Mouse (Mus musculus) embryonic facial prominence, embryonic 15.5 days (tissue): Measurements from ENCODE around the gene Olfr965. TPM values are rescaled to one million over a fixed set of nuclear protein-coding genes. Genes with fewer than 3 reads are reported as not detected.
"Not testable (repeated sequence)": the region's sequence is repeated elsewhere in the genome, so short reads cannot be mapped to it uniquely, and the experiment has no call there.

Experiments used
- ATAC-seq: fragments of 200-750 bp; cut with Nextera tagmentation; 2 replicates; pipeline ENCODE4 v1.8.0; 2017; ENCODE audit warnings: low read depth, moderate TSS enrichment; ENCODE audit not compliant: insufficient number of reproducible peaks, low FRiP score, low TSS enrichment
- H3K27ac ChIP-seq: fragments of 300-500 bp; sonication (generic); replicated peaks from 2 replicates; pipeline ENCODE4 v1.5.1; 2015; ENCODE audit warnings: mild to moderate bottlenecking, inconsistent platforms
- H3K27me3 ChIP-seq: fragments of 300-500 bp; sonication (generic); 2 replicates; pipeline ENCODE4 v1.6.1; 2015; ENCODE audit warnings: inconsistent platforms
- H3K36me3 ChIP-seq: fragments of 300-500 bp; sonication (generic); 2 replicates; pipeline ENCODE4 v1.6.1; 2015; ENCODE audit warnings: mild to moderate bottlenecking, inconsistent platforms
- H3K4me1 ChIP-seq: fragments of 300-500 bp; sonication (generic); 2 replicates; pipeline ENCODE4 v1.6.1; 2015; ENCODE audit warnings: inconsistent platforms
- H3K4me2 ChIP-seq: fragments of 300-500 bp; sonication (generic); replicated peaks from 2 replicates; pipeline ENCODE4 v1.6.1; 2015; ENCODE audit warnings: mild to moderate bottlenecking, inconsistent platforms
- H3K4me3 ChIP-seq: fragments of 300-500 bp; sonication (generic); replicated peaks from 2 replicates; pipeline ENCODE4 v1.5.1; 2015; ENCODE audit warnings: mild to moderate bottlenecking, inconsistent platforms
- H3K9ac ChIP-seq: fragments of 300-500 bp; sonication (generic); 2 replicates; pipeline ENCODE4 v1.6.1; 2015; ENCODE audit warnings: inconsistent platforms
- H3K9me3 ChIP-seq: fragments of 300-500 bp; sonication (generic); replicated peaks from 2 replicates; pipeline ENCODE4 v1.6.1; 2016; ENCODE audit warnings: inconsistent platforms
- WGBS: fragments of 180-500 bp; shearing (Covaris S2); methylation state at CpG from one replicate; pipeline ENCODE4 v1.1.7; 2015; 5-methylcytosine and 5-hydroxymethylcytosine counted together
- polyA plus RNA-seq: library from polyadenylated mRNA; unstranded; fragments of >200 nt; fragmentation: Nextera tagmentation; extraction: Ambion mirVana; gene quantifications from 2 replicates; pipeline ENCODE4 v1.2.1, GENCODE M21; 2015

The Olfr965 gene
- not detected in 2 replicates for polyA plus RNA-seq

DNA sequence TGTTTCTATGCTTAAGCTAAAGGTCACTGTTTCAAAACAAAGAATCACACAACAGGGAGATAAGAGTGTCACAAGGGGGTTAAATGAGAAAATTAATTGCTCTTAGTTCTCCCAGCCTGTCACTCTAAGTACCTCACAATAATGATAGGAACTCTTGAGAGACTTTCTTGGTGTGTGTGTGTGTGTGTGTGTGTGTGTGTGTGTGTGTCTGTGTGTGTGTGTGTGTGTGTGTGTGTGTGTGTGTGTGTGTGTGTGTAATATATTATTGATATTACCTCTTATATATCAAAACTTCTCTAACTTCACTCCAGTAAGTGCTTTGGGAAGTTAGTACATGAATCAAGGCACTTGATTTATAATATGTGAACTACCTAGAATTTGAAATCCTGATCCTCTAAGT is at the start of gene Olfr965:
Gene Olfr965, plus strand, starts transcription at position 301 of the 400 bp plus-strand sequence.
- Histone ChIP-seq H3K9me3 (no peaks in the 10 kb centered on the region), H3K4me3 (no peak within 1 kb of the TSS), H3K4me1 (no peaks in the 10 kb centered on the region), H3K9ac (no peak within 1 kb of the TSS), H3K27ac (no peak within 1 kb of the TSS), H3K27me3 (no peaks in the 10 kb centered on the region), H3K36me3 (no peaks in the 10 kb centered on the region), H3K4me2 (no peak within 1 kb of the TSS)
- no peak for ATAC-seq

DNA sequence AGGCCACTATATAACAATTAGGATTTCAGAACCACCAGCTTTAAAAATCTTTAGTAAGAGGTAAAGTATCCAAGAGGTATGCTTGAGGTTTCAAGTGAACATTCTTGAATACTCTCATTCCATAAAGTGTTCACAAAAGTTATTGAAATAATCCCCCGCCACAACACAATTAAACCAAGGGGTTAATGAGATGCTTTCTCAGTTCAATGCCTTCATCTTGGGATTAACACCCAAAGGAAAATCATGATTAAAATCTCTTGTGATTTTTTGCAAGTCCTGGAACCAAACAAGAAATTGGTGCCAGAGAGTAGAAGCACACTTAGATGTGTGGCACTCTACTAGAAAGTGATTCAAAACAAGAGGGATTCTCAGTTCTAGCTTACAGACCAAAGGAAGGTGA is 44.2 kb upstream of the Olfr965 start, which contains the start of gene Olfr963:
Gene Olfr963, plus strand, starts transcription at position 301 of the 400 bp plus-strand sequence.
- no peaks in the 10 kb centered on the region for H3K27me3 ChIP-seq

DNA sequence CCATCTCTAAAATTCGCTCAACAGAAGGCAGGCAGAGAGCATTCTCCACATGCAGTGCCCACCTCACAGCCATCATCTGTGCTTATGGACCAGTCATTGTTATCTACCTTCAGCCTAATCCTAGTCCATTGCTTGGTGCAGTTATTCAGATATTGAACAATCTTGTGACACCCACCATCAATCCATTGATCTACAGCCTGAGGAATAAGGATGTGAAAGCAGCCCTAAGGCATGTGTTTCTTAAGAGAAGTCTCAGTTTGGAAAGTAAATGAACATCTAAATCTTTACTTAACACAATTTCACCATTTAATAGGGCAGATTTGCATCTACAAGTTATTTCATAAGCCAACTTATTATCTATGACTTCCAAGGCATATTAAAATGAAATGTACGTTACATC is 41.4 kb upstream of the Olfr965 start:
- Histone ChIP-seq H3K4me3 (no peak overlapping the region), H3K36me3 (no peaks in the 10 kb centered on the region), H3K4me2 (no peak overlapping the region), H3K4me1 (no peaks in the 10 kb centered on the region), H3K9me3 (no peaks in the 10 kb centered on the region), H3K27me3 (no peaks in the 10 kb centered on the region), H3K9ac (no peak overlapping the region), H3K27ac (no peak overlapping the region)
- no peak for ATAC-seq
- WGBS, result 74% methylated on average over 2 of the region's 2 CpGs

More for the DNA sequence above, 44.2 kb upstream of the Olfr965 start, which contains the start of gene Olfr963:
- H3K4me2 ChIP-seq, result no peak within 1 kb of the TSS
- no peak within 1 kb of the TSS for H3K4me3 ChIP-seq
- no peak within 1 kb of the TSS for H3K27ac ChIP-seq
- H3K9me3 ChIP-seq, result no peaks in the 10 kb centered on the region
- no peaks in the 10 kb centered on the region for H3K4me1 ChIP-seq
- no peak for ATAC-seq
- no peak within 1 kb of the TSS for H3K9ac ChIP-seq
- H3K36me3 ChIP-seq, result no peaks in the 10 kb centered on the region
- 86% methylated on average over 1 of the region's 1 CpGs for WGBS

DNA sequence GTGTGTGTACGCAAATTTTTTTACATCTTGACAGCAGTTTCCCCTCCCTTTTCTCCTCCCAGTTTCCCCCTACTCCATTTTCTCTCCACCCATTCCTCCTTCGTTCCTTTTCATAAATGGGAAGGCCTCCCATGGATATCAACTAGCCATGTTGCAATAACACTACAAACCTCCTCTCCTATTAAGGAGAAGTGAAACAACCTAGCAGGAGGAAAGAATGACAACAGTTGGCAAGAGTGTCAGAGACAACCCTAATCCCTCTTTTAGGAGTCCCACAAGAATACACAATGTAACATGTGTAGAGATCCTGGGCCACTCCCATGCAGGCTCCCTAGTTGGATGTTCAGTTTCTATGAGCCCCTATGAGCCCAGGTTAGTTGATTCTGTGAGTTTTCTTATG is 36.3 kb upstream of the Olfr965 start:
- Histone ChIP-seq H3K4me1 (no peaks in the 10 kb centered on the region), H3K27ac (no peak overlapping the region), H3K9me3 (no peaks in the 10 kb centered on the region), H3K9ac (no peak overlapping the region), H3K4me3 (no peak overlapping the region), H3K27me3 (no peaks in the 10 kb centered on the region), H3K36me3 (no peaks in the 10 kb centered on the region), H3K4me2 (no peak overlapping the region)
- ATAC-seq, result no peak
- WGBS, result 85% methylated on average over 2 of the region's 2 CpGs

DNA sequence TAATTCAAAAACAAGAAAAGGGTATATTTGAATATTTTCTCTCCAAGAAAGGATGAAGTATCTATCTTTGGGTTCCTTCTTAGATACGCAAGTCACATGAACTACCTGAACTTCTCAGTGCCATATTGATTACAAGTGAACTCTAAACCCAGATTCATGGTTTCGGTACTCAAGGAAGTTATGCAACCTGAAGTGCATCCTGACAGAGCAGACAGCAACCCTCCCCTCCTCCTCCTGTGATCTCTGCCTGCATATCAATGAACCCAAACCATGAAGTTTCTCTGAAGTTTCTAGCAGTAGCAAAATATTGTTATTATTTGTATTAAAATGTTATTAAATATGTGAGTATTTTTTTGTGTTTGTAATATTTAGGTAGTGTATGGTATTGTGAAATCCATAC is 32.6 kb upstream of the Olfr965 start:
- WGBS, result 92% methylated on average over 2 of the region's 2 CpGs
- H3K4me1 ChIP-seq, result no peaks in the 10 kb centered on the region
- no peak for ATAC-seq
- no peak overlapping the region for H3K4me2 ChIP-seq
- no peaks in the 10 kb centered on the region for H3K27me3 ChIP-seq
- H3K27ac ChIP-seq, result no peak overlapping the region
- H3K9me3 ChIP-seq, result no peaks in the 10 kb centered on the region
- H3K4me3 ChIP-seq, result no peak overlapping the region
- no peak overlapping the region for H3K9ac ChIP-seq
- no peaks in the 10 kb centered on the region for H3K36me3 ChIP-seq

DNA sequence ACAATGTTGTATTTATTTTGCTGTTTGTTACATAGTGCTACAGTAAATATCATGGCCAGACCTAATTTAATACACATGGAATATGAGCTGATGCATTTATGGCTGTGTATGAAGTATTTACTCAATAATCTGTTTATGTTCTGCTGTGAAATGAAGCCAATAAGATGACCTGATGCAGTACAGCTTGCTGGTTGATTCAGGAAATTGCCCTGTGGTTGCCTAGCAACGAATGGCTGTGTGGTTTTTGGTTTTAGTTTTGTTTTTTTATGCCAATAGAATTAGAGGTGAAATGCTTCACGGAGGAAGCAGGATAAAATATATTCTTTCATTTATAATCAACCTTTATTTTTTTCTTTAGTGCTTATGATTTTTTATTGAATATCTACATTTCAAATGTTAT is 31.9 kb upstream of the Olfr965 start:
- ATAC-seq, result no peak
- Histone ChIP-seq H3K4me3 (no peak overlapping the region), H3K36me3 (no peaks in the 10 kb centered on the region), H3K27ac (no peak overlapping the region), H3K9ac (no peak overlapping the region), H3K4me2 (no peak overlapping the region), H3K4me1 (no peaks in the 10 kb centered on the region), H3K9me3 (no peaks in the 10 kb centered on the region), H3K27me3 (no peaks in the 10 kb centered on the region)
- WGBS, result 50% methylated on average over 2 of the region's 2 CpGs

DNA sequence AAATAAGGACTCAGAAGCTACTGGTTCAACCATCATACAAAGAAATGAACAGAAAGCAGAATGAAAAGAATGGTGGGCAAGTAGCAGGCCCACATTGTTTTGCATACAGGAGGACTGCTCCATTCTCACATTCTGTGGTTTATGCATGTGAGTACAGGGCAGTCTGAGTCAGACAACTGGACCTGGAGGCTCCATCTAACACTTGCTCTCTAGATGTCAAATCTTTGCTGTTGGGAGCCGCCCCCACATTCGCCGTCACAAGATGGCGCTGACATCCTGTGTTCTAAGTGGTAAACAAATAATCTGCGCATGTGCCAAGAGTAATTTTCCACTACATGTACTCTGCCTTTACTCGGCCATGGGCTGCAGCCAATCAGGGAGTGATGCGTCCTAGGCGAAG is 10.0 kb upstream of the Olfr965 start:
- H3K4me1 ChIP-seq, H3K9me3 ChIP-seq, H3K4me2 ChIP-seq, H3K36me3 ChIP-seq, ATAC-seq, H3K27me3 ChIP-seq, H3K27ac ChIP-seq, H3K4me3 ChIP-seq, H3K9ac ChIP-seq: not testable (repeated sequence)
- WGBS, result 83% methylated on average over 8 of the region's 8 CpGs

DNA sequence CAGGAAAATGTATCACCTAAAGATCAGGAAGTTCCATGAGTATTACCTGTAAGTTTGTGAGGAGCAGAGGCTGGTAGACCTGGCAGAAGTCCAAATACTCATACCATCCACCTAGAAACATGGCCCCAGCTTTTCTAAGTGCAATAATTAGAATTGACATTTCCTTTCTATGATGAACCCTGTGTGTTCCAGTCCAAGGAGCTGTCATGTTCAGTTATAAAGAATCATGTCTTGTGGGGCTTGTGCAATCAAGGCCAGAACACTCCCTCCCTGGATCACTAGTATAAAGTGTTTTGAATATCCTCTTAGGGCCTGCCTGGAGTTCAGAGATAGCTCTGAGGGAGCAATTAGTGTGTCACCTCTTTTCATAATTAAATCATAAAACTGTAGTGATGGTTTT is 4.1 kb upstream of the Olfr965 start, which contains the start of gene Olfr149:
Gene Olfr149, minus strand, starts transcription at position 101 of the 400 bp plus-strand sequence.
- Histone ChIP-seq H3K27me3 (no peaks in the 10 kb centered on the region), H3K36me3 (no peaks in the 10 kb centered on the region), H3K9me3 (no peaks in the 10 kb centered on the region), H3K4me2 (no peak within 1 kb of the TSS), H3K4me1 (no peaks in the 10 kb centered on the region), H3K4me3 (no peak within 1 kb of the TSS), H3K27ac (no peak within 1 kb of the TSS), H3K9ac (no peak within 1 kb of the TSS)
- ATAC-seq, result no peak

DNA sequence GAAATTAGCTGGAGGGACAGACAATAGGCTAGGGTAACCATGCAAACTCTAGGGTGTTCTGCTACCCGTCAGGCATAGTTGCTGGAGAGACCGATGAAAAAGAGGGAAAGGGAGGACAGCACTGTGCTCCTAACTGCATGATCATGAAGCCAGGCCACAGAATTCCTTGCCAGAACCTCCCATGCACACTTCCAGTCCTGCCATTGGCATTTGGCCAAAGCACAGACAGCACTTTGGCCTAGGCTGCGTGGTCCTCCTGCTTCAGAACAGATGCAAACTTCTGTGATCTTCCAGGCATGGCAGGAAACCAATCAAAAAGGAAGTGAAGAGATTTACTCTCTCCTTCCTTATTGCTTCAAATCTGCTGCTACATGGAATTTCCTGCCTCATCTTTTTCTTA is 2.2 kb upstream of the Olfr965 start:
- no peak overlapping the region for H3K9ac ChIP-seq
- 56% methylated on average over 3 of the region's 3 CpGs for WGBS
- H3K27ac ChIP-seq, result no peak overlapping the region
- H3K4me1 ChIP-seq, result no peaks in the 10 kb centered on the region
- no peak overlapping the region for H3K4me2 ChIP-seq
- no peak for ATAC-seq
- no peaks in the 10 kb centered on the region for H3K9me3 ChIP-seq
- H3K4me3 ChIP-seq, result no peak overlapping the region
- no peaks in the 10 kb centered on the region for H3K27me3 ChIP-seq
- no peaks in the 10 kb centered on the region for H3K36me3 ChIP-seq

DNA sequence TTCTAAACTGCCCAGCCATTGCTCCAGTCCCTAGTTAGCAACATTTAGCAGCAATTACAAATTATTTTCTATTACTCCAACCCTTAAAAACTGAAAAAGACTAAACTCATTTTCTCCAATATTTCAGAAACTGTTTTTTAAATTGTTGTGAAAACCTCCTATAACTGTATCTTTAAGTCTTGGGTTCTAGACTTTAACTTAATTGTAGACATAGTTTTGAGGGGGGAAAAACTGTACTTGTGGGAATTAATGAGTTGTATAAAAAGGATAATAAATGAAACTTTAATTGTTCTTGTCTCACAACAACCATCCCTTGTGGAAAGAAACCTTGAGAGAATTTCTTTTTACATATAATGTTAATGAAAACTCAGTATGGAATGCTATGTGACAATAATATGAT is 19.5 kb downstream of the Olfr965 start, which contains the start of gene Olfr150:
Gene Olfr150, plus strand, starts transcription at position 301 of the 400 bp plus-strand sequence.
- H3K9ac ChIP-seq, result no peak within 1 kb of the TSS
- no peak within 1 kb of the TSS for H3K4me2 ChIP-seq
- H3K36me3 ChIP-seq, result no peaks in the 10 kb centered on the region
- no peaks in the 10 kb centered on the region for H3K27me3 ChIP-seq
- ATAC-seq, result no peak
- no peaks in the 10 kb centered on the region for H3K4me1 ChIP-seq
- H3K4me3 ChIP-seq, result no peak within 1 kb of the TSS
- no peak within 1 kb of the TSS for H3K27ac ChIP-seq
- H3K9me3 ChIP-seq, result no peaks in the 10 kb centered on the region

DNA sequence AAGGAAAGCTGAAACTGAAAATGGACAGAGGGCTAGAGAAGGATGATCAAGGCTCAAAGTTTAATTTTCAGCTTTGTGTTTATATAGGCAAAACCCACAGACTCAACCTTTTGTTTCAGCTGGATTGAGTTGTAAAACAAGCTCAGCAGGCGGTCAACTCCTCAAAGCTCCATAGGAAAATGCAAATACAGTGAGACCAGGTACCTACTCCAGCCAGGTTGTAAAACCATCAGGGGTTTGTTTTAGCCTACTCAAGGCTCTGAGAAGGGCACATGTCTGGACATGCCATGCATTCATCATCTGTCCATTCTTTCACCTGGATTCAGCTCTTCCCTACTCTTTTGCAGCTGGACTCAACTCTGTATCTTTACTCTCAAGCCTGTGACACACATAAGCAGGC is 29.6 kb downstream of the Olfr965 start:
- WGBS, result 85% methylated on average over 1 of the region's 1 CpGs

DNA sequence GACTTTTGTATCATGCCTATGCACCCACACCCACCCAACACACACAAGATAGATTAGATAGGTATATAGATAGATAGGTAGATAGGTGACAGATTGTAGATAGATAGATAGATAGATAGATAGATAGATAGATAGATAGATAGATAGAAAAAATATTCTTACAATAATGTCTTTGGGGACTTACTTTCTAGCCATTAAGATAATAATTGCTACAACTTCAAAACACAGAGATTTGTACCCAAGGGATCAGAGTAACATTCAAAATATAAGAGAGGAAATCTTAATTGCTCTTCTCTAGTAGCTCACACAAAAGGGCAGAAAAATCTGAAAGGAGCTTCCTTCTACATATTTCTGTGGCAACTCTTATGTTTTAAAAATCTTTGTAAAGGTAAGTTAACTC is 34.8 kb downstream of the Olfr965 start, which contains the start of gene Olfr967:
Gene Olfr967, plus strand, starts transcription at position 301 of the 400 bp plus-strand sequence.
- Histone ChIP-seq H3K27me3 (no peaks in the 10 kb centered on the region), H3K4me1 (no peaks in the 10 kb centered on the region), H3K4me2 (no peak within 1 kb of the TSS), H3K9me3 (no peaks in the 10 kb centered on the region), H3K9ac (no peak within 1 kb of the TSS), H3K36me3 (no peaks in the 10 kb centered on the region), H3K27ac (no peak within 1 kb of the TSS), H3K4me3 (no peak within 1 kb of the TSS)
- no peak for ATAC-seq

More for the DNA sequence above, 29.6 kb downstream of the Olfr965 start:
- H3K27me3 ChIP-seq, result no peaks in the 10 kb centered on the region
- no peaks in the 10 kb centered on the region for H3K36me3 ChIP-seq
- H3K4me3 ChIP-seq, result no peak overlapping the region
- no peak overlapping the region for H3K27ac ChIP-seq
- H3K4me1 ChIP-seq, result no peaks in the 10 kb centered on the region
- ATAC-seq, result no peak
- H3K9me3 ChIP-seq, result no peaks in the 10 kb centered on the region
- H3K9ac ChIP-seq, result no peak overlapping the region
- H3K4me2 ChIP-seq, result no peak overlapping the region
